Mouse (Mus musculus) C2C12 (cell line): ENCODE results near the gene Mydgf. TPM values are rescaled to one million over a fixed set of nuclear protein-coding genes. Genes with fewer than 3 reads are reported as not detected.
A peak's percentile ranks its signal among the peaks of the same experiment; 100 is the strongest.

Experiments used
- H3K27me3 ChIP-seq: one replicate; pipeline ENCODE4 v1.6.1; 2011; ENCODE audit not compliant: control insufficient read depth, insufficient read depth, insufficient read length
- H3K36me3 ChIP-seq: one replicate; pipeline ENCODE4 v1.6.1; 2011; ENCODE audit not compliant: control insufficient read depth, insufficient read depth
- H3K4me3 ChIP-seq: one replicate; pipeline ENCODE4 v1.5.1; 2011; ENCODE audit warnings: mild to moderate bottlenecking, control low read depth; ENCODE audit not compliant: poor library complexity, insufficient read depth, severe bottlenecking
- H3K79me2 ChIP-seq: one replicate; pipeline ENCODE4 v1.6.1; 2011; ENCODE audit not compliant: control insufficient read depth, insufficient read depth
- H3K79me3 ChIP-seq: one replicate; pipeline ENCODE4 v1.6.1; 2011; ENCODE audit warnings: low read depth, control low read depth
- H3ac ChIP-seq: one replicate; pipeline ENCODE3; 2011; ENCODE audit warnings: low read depth; ENCODE audit not compliant: control insufficient read depth, insufficient read length
- CEBPB ChIP-seq: IDR thresholded peaks from one replicate; pipeline ENCODE4 v1.6.1; 2011; ENCODE audit warnings: low read depth, mild to moderate bottlenecking, control low read depth, moderate library complexity
- CTCF ChIP-seq: IDR thresholded peaks from one replicate; pipeline ENCODE4 v1.5.1; 2011; ENCODE audit not compliant: control insufficient read depth, insufficient read depth, insufficient read length
- FOSL1 ChIP-seq: IDR thresholded peaks from one replicate; pipeline ENCODE4 v1.8.0; 2011; ENCODE audit warnings: mild to moderate bottlenecking, low read length; ENCODE audit not compliant: poor library complexity, insufficient read depth, severe bottlenecking
- MAX ChIP-seq: IDR thresholded peaks from one replicate; pipeline ENCODE4 v1.6.1; 2011; ENCODE audit warnings: mild to moderate bottlenecking, control low read depth
- MYOD1 ChIP-seq: IDR thresholded peaks from one replicate; pipeline ENCODE4 v1.6.1; 2011; ENCODE audit warnings: low read depth; ENCODE audit not compliant: control insufficient read depth, insufficient read length
- MYOG ChIP-seq: IDR thresholded peaks from one replicate; pipeline ENCODE4 v1.6.1; 2011; ENCODE audit not compliant: control insufficient read depth, insufficient read length; ENCODE audit errors: extremely low read depth
- USF1 ChIP-seq: IDR thresholded peaks from one replicate; pipeline ENCODE4 v1.6.1; 2011; ENCODE audit warnings: low read depth, mild to moderate bottlenecking, control low read depth, moderate library complexity
- polyA plus RNA-seq: library from polyadenylated mRNA; unstranded; fragments of >200 nt; fragmentation: generic; extraction: Trizol; gene quantifications from one replicate; pipeline ENCODE4 v1.2.1, GENCODE M21; 2012; ENCODE audit warnings: missing spikeins

The Mydgf gene
- polyA plus RNA-seq, 1 experiment, result 106 TPM

- TF ChIP-seq CTCF, result no peak
- peak within 1 kb of the TSS; percentile 57 for H3ac ChIP-seq
- no peaks in the 10 kb centered on the region for H3K79me2 ChIP-seq
Observed at GRCm38 (mm10) chr17:56162231-56162774, 21.4 kb downstream of the Mydgf start, which contains the start of gene Tnfaip8l1. TSS of gene Tnfaip8l1 (plus strand) at chr17:56162477.

DNA sequence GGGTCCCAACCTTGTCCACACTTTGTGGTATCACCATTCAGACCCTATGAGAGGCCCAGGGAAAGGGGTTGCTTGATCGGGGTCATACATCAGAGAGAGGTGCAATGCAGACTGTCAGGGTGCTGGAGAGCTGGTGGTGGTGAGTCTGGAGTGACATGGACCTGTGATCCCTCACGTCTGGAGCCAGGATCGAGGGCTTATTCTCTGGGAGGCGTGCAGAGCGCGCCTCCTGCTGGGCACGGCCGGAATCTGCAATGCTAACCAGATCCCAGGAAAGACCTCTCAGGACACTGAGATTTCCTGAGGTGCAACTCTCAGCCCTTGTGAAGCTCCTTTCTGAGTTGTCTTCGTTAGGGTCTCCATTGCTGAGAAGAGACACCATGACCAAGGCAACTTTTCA, 24.0 kb downstream of the Mydgf start:
- TF ChIP-seq FOSL1, result no peak
- TF ChIP-seq MAX, result no peak
- TF ChIP-seq MYOD1, result no peak
- TF ChIP-seq CEBPB, result no peak
- peak; percentile 86 for TF ChIP-seq CTCF
- Histone ChIP-seq H3K4me3 (no peak overlapping the region), H3K79me2 (no peaks in the 10 kb centered on the region), H3K36me3 (no peaks in the 10 kb centered on the region), H3ac (no peak overlapping the region), H3K79me3 (no peaks in the 10 kb centered on the region), H3K27me3 (peaks cover 37% of the 10 kb centered on the region)

More at GRCm38 (mm10) chr17:56162231-56162774, 21.4 kb downstream of the Mydgf start, which contains the start of gene Tnfaip8l1:
- Histone ChIP-seq H3K79me3 (no peaks in the 10 kb centered on the region), H3K4me3 (peak within 1 kb of the TSS; percentile 18), H3K27me3 (peaks cover 11% of the 10 kb centered on the region), H3K36me3 (no peaks in the 10 kb centered on the region)

DNA sequence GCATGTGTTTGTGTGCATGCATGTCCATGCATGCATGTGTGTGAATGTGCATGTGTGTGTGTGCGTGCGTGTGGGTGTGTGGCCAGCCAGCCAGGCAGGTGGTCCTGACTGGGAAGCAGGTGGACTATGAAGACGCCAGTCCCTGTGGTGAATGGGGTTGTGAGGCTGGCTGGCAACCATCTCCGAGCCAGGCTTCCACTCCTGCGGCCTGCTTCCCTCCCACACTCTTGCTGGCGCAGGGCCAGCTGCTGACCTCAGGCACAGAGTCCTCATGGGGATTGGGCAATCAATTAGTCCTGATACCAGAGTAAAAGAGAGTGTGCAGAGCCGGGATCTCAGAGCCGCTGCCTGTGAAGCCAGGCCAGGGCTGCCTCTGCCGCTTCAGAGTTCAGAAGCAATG, 30.1 kb downstream of the Mydgf start:
- Histone ChIP-seq H3ac (no peak overlapping the region), H3K4me3 (no peak overlapping the region), H3K27me3 (peaks cover 75% of the 10 kb centered on the region)

DNA sequence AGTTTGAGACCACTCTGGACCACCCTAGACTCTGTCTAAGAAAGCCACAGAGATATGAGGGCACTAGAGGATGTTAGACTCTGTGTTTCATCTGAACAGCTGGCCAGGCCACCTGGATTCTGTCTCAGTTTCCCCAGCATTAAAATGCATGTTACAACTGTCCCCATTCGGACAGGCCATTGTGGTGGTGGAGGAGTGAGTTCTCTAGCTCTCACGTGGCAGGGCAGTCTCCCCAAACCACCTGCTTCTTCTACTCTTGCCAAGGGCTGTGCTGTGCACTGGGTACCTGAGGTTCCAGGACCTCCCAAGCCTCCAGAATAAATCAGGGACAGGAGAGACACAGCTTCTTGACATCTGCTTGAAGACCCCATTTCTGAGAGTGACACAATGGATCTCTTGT, 33.8 kb downstream of the Mydgf start:
- no peaks in the 10 kb centered on the region for H3K79me2 ChIP-seq
- no peak overlapping the region for H3ac ChIP-seq
- no peak for TF ChIP-seq CTCF
- TF ChIP-seq FOSL1, result no peak
- TF ChIP-seq MYOD1, result no peak
- TF ChIP-seq MAX, result no peak
- TF ChIP-seq CEBPB, result no peak
- no peak for TF ChIP-seq MYOG
- TF ChIP-seq USF1, result no peak
- no peaks in the 10 kb centered on the region for H3K79me3 ChIP-seq
- H3K36me3 ChIP-seq, result no peaks in the 10 kb centered on the region
- H3K27me3 ChIP-seq, result peaks cover 77% of the 10 kb centered on the region
- H3K4me3 ChIP-seq, result no peak overlapping the region

More for the DNA sequence above, 30.1 kb downstream of the Mydgf start:
- no peaks in the 10 kb centered on the region for H3K36me3 ChIP-seq
- TF ChIP-seq CEBPB (peak; percentile 81), FOSL1 (no peak)
- H3K79me3 ChIP-seq, result no peaks in the 10 kb centered on the region
- H3K79me2 ChIP-seq, result no peaks in the 10 kb centered on the region

- no peaks in the 10 kb centered on the region for H3K79me2 ChIP-seq
- no peaks in the 10 kb centered on the region for H3K79me3 ChIP-seq
- no peaks in the 10 kb centered on the region for H3K36me3 ChIP-seq
- H3K27me3 ChIP-seq, result peaks cover 76% of the 10 kb centered on the region
- no peak overlapping the region for H3K4me3 ChIP-seq
- TF ChIP-seq MYOG (no peak), USF1 (no peak), CEBPB (no peak), MYOD1 (no peak), MAX (no peak), FOSL1 (no peak), CTCF (no peak)
- H3ac ChIP-seq, result no peak overlapping the region
Observed at GRCm38 (mm10) chr17:56148790-56149618, 34.7 kb downstream of the Mydgf start.

GRCm38 (mm10) chr17:56148280-56148679, 35.4 kb downstream of the Mydgf start:
- H3K79me2 ChIP-seq, result no peaks in the 10 kb centered on the region
- peaks cover 77% of the 10 kb centered on the region for H3K27me3 ChIP-seq
- TF ChIP-seq MYOD1 (no peak), FOSL1 (no peak), CEBPB (no peak), MYOG (no peak), MAX (no peak), USF1 (no peak), CTCF (no peak)
- no peaks in the 10 kb centered on the region for H3K36me3 ChIP-seq
- H3ac ChIP-seq, result no peak overlapping the region
- no peaks in the 10 kb centered on the region for H3K79me3 ChIP-seq
- H3K4me3 ChIP-seq, result no peak overlapping the region
